Mouse (Mus musculus) spleen, adult 2 months (tissue): ENCODE data around the gene 4933424G06Rik. TPM values are rescaled to one million over a fixed set of nuclear protein-coding genes. Genes with fewer than 3 reads are reported as not detected.
"Not testable (repeated sequence)": the region's sequence is repeated elsewhere in the genome, so short reads cannot be mapped to it uniquely, and the experiment has no call there.

Experiments
- DNase-seq, 2 experiments: peaks; one replicate each; pipeline versions ENCODE4 v3.0.0 to v3.0.0-alpha.2; 2012 to 2021; ENCODE audit warnings: low spot score in 2 of 2, low read depth in 1 of 2
- H3K27ac ChIP-seq: fragments of 200-500 bp; 2 replicates; pipeline ENCODE4 v1.5.1; 2012; ENCODE audit warnings: low read length, inconsistent platforms; ENCODE audit not compliant: insufficient read depth
- H3K27me3 ChIP-seq: fragments of 200-500 bp; 2 replicates; pipeline ENCODE4 v1.6.1; 2012; ENCODE audit warnings: mild to moderate bottlenecking, moderate library complexity, low read length, inconsistent platforms; ENCODE audit not compliant: control insufficient read depth, insufficient read depth
- H3K36me3 ChIP-seq: fragments of 200-500 bp; 2 replicates; pipeline ENCODE4 v1.6.1; 2012; ENCODE audit warnings: mild to moderate bottlenecking, low read length, inconsistent platforms; ENCODE audit not compliant: control insufficient read depth, insufficient read depth
- H3K4me1 ChIP-seq: fragments of 200-500 bp; 2 replicates; pipeline ENCODE4 v1.6.1; 2011; ENCODE audit warnings: inconsistent platforms; ENCODE audit not compliant: control insufficient read depth, insufficient read depth, insufficient read length
- H3K4me3 ChIP-seq: fragments of 200-500 bp; 2 replicates; pipeline ENCODE4 v1.5.1; 2011; ENCODE audit warnings: mild to moderate bottlenecking, inconsistent platforms; ENCODE audit not compliant: insufficient read depth, insufficient read length; ENCODE audit errors: extremely low read depth
- CTCF ChIP-seq: fragments of 200-500 bp; IDR thresholded peaks from 2 replicates; pipeline ENCODE4 v1.5.1; 2011; ENCODE audit warnings: mild to moderate bottlenecking, inconsistent platforms; ENCODE audit not compliant: insufficient read depth, insufficient read length, insufficient replicate concordance; ENCODE audit errors: extremely low read depth
- POLR2A ChIP-seq: fragments of 200-500 bp; IDR thresholded peaks from 2 replicates; pipeline ENCODE4 v1.6.1; 2011; ENCODE audit warnings: low read depth, low read length, inconsistent platforms
- WGBS: fragments of 180-500 bp; shearing (Covaris S2); methylation state at CpG from one replicate; pipeline ENCODE4 v1.1.7; 2018; 5-methylcytosine and 5-hydroxymethylcytosine counted together
- polyA plus RNA-seq: library from polyadenylated mRNA; depleted of rRNA; stranded (reverse); fragments of >200 nt; gene quantifications from 2 replicates; pipeline ENCODE4 v1.2.3, GENCODE M21; 2012; rRNA removed

The 4933424G06Rik gene
- polyA plus RNA-seq, result not detected in 2 replicates

GRCm38 (mm10) chr1:36709854-36710280 is at the start of gene 4933424G06Rik:
Gene 4933424G06Rik, plus strand, starts transcription at chr1:36710149.
- peaks cover 8% of the 10 kb centered on the region; the same call in 1 of the 2 replicates for H3K36me3 ChIP-seq
- DNase-seq, result peak; percentile 95 to 98
- peaks cover 6% of the 10 kb centered on the region; the same call in 1 of the 2 replicates for H3K4me1 ChIP-seq
- H3K27me3 ChIP-seq, result no peaks in the 10 kb centered on the region
- WGBS, result under 1% methylated on average over 29 of the region's 29 CpGs
- TF ChIP-seq CTCF (no peak), POLR2A (peak; percentile 68; the same call in 1 of the 2 replicates)
- H3K4me3 ChIP-seq, result peak within 1 kb of the TSS; percentile 93
- peak within 1 kb of the TSS; percentile 81 for H3K27ac ChIP-seq

- TF ChIP-seq CTCF (no peak), POLR2A (no peak)
- Histone ChIP-seq H3K27me3 (no peaks in the 10 kb centered on the region), H3K27ac (no peak overlapping the region), H3K4me3 (no peak overlapping the region), H3K4me1 (no peaks in the 10 kb centered on the region), H3K36me3 (no peaks in the 10 kb centered on the region)
- DNase-seq, result no peak
- 51% methylated on average over 4 of the region's 4 CpGs for WGBS
Measured at GRCm38 (mm10) chr1:36664457-36664856, 45.5 kb upstream of the 4933424G06Rik start.

DNA sequence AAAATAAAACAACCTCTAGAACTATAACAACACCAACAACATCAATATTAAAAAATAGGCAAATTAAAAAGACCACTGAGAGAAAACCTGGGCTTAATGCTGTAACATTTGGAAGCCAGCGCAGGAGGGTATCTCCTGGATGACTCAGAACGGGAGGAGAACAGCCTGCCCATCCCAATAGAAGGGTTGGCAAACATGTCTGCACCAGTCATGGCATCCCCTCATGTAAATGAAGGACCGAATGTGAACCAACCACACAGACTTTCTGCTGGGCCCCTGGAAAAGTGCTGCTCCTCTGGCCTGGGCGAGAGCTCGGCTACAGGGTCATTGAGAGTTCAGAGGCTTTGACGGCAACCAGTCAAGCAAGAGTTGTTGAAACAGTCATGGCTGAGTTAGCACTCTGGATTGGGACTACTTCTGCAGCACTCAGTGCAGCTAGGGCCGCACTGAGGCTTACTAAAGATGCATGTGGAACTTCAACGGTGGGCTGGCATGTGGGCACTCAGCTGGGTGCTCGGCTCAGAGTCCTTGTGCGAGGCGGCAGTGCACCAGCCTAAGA is 44.7 kb upstream of the 4933424G06Rik start:
- H3K27ac ChIP-seq, result no peak overlapping the region
- no peaks in the 10 kb centered on the region for H3K36me3 ChIP-seq
- H3K4me1 ChIP-seq, result no peaks in the 10 kb centered on the region
- no peak for DNase-seq
- TF ChIP-seq POLR2A (no peak), CTCF (no peak)
- H3K4me3 ChIP-seq, result no peak overlapping the region
- 93% methylated on average over 11 of the region's 11 CpGs for WGBS
- H3K27me3 ChIP-seq, result no peaks in the 10 kb centered on the region

DNA sequence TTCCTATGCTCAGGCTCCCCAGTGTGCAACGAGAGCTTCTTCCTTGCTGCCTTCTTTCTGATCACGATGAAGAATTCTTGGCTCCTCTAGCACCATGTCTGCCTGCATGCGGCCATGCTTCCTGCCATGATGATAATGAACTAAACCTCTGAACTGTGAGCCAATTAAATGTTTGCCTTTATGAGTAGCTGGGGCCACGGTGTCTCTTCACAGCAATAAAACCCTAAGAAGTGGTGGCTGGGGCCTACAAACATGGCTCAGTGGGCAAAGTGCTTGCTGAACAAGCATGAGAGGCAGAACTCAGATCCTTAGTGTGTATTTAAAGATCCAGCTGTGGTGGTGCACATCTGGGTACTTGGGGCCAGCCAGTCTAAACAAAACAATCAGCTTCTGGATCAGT is 44.0 kb upstream of the 4933424G06Rik start:
- Histone ChIP-seq H3K27ac (no peak overlapping the region), H3K4me3 (no peak overlapping the region), H3K27me3 (no peaks in the 10 kb centered on the region), H3K36me3 (no peaks in the 10 kb centered on the region), H3K4me1 (no peaks in the 10 kb centered on the region)
- no peak for TF ChIP-seq POLR2A
- TF ChIP-seq CTCF, result no peak
- no peak for DNase-seq
- 94% methylated on average over 4 of the region's 4 CpGs for WGBS

- not testable (repeated sequence) for DNase-seq, H3K36me3 ChIP-seq, H3K27ac ChIP-seq, H3K4me3 ChIP-seq, H3K4me1 ChIP-seq, H3K27me3 ChIP-seq
- 89% methylated on average over 4 of the region's 4 CpGs for WGBS
Measured at GRCm38 (mm10) chr1:36668007-36668406, 41.9 kb upstream of the 4933424G06Rik start.

DNA sequence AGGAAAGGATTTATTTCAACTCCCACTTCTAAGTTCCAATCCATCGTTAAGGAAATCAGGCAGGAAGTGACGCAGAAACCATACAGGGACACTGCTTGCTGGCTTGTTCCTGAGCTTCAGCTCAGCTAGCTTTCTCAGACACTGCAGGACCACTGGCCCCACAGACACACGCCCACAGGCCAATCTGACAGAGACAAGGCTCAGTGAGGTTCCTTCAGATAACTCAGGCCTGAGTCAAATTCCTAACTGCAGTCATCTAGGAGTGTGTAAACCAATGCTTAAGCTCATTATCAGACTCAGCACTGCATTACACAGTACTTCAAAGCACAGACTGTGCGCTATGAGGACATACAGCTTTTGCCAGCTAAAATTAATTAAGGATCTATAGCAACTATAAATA is 39.7 kb upstream of the 4933424G06Rik start:
- 61% methylated on average over 4 of the region's 4 CpGs for WGBS
- Histone ChIP-seq H3K4me3 (no peak overlapping the region), H3K4me1 (no peaks in the 10 kb centered on the region), H3K27me3 (no peaks in the 10 kb centered on the region), H3K27ac (no peak overlapping the region), H3K36me3 (no peaks in the 10 kb centered on the region)
- DNase-seq, result no peak
- TF ChIP-seq CTCF (no peak), POLR2A (no peak)

DNA sequence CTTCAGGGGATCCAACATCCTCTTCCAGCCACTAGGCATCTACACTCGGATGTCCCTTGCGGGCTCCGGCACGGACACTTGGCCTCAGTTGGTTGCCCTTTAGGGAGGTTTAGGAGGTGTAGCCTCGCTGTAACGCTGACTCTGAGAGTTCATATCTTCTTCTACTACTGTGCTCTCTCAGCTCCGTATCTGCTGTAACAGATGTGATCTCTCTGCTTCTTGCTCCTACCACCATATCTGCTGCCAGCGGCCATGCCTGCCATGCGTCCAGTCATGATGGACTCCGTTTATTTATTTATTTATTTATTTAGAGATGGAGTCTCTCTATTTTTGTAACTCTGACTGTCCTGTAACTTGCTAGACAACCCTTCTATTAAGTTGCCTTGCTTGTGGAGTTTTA is 38.7 kb upstream of the 4933424G06Rik start:
- H3K36me3 ChIP-seq, result no peaks in the 10 kb centered on the region
- H3K4me1 ChIP-seq, result no peaks in the 10 kb centered on the region
- no peak for DNase-seq
- 91% methylated on average over 10 of the region's 10 CpGs for whole genome bisulfite sequencing
- no peak overlapping the region for H3K27ac ChIP-seq
- H3K27me3 ChIP-seq, result no peaks in the 10 kb centered on the region
- TF ChIP-seq CTCF (no peak), POLR2A (no peak)
- H3K4me3 ChIP-seq, result no peak overlapping the region
